Mouse (Mus musculus) liver, postnatal 0 days (tissue): Measurements from ENCODE around the gene Shld1. TPM values are rescaled to one million over a fixed set of nuclear protein-coding genes. Genes with fewer than 3 reads are reported as not detected.

Experiments
- ATAC-seq: fragments of 200-750 bp; cut with Nextera tagmentation; 2 replicates; pipeline ENCODE4 v1.8.0; 2017; ENCODE audit warnings: mild to moderate bottlenecking, moderate library complexity
- DNase-seq: peaks from one replicate; pipeline ENCODE4 v3.0.0-alpha.2; 2016
- H3K27ac ChIP-seq: fragments of 300-500 bp; sonication (generic); 2 replicates; pipeline ENCODE4 v1.5.1; 2014; ENCODE audit warnings: antibody characterized with exemption, moderate library complexity, mild to moderate bottlenecking, low read depth
- H3K27me3 ChIP-seq: fragments of 300-500 bp; sonication (generic); 2 replicates; pipeline ENCODE4 v1.6.1; 2014; ENCODE audit warnings: low read length, control low read depth, mixed read lengths; ENCODE audit not compliant: insufficient read depth
- H3K36me3 ChIP-seq: fragments of 300-500 bp; sonication (generic); replicated peaks from 2 replicates; pipeline ENCODE4 v1.6.1; 2014; ENCODE audit warnings: mild to moderate bottlenecking, control low read depth, low read length, moderate library complexity, mixed read lengths; ENCODE audit not compliant: insufficient read depth
- H3K4me1 ChIP-seq: fragments of 300-500 bp; sonication (generic); 2 replicates; pipeline ENCODE4 v1.6.1; 2014; ENCODE audit warnings: antibody characterized with exemption, mild to moderate bottlenecking, control low read depth; ENCODE audit not compliant: insufficient read depth
- H3K4me2 ChIP-seq: fragments of 300-500 bp; sonication (generic); 2 replicates; pipeline ENCODE4 v1.6.1; 2014; ENCODE audit warnings: low read depth, mild to moderate bottlenecking, low read length, moderate library complexity, mixed read lengths
- H3K4me3 ChIP-seq: fragments of 300-500 bp; sonication (generic); 2 replicates; pipeline ENCODE4 v1.5.1; 2014; ENCODE audit warnings: low read depth, low read length
- H3K9ac ChIP-seq: fragments of 300-500 bp; sonication (generic); replicated peaks from 2 replicates; pipeline ENCODE4 v1.6.1; 2014; ENCODE audit warnings: mild to moderate bottlenecking, moderate library complexity
- H3K9me3 ChIP-seq: fragments of 300-500 bp; sonication (generic); 2 replicates; pipeline ENCODE4 v1.6.1; 2016; ENCODE audit warnings: mild to moderate bottlenecking, control low read depth, low read length, mixed read lengths
- CTCF ChIP-seq: sonication (generic); IDR thresholded peaks from 2 replicates; pipeline ENCODE4 v1.5.1; 2016; ENCODE audit warnings: antibody characterized with exemption, low read depth
- EP300 ChIP-seq: IDR thresholded peaks from 2 replicates; pipeline ENCODE4 v1.6.1; 2016; ENCODE audit warnings: antibody characterized with exemption, low read depth, mild to moderate bottlenecking
- WGBS: fragments of 180-500 bp; shearing (Covaris S2); extraction: QIAGEN DNeasy Blood & Tissue Kit; methylation state at CpG from one replicate; pipeline ENCODE4 v1.1.7; 2014; ENCODE audit not compliant: insufficient replicate concordance; 5-methylcytosine and 5-hydroxymethylcytosine counted together
- polyA plus RNA-seq: library from polyadenylated mRNA; unstranded; fragments of >200 nt; fragmentation: Nextera tagmentation; extraction: Ambion mirVana; gene quantifications from 2 replicates; pipeline ENCODE4 v1.2.1, GENCODE M21; 2015

Shld1 gene
- 9.5 and 11.1 TPM in 2 replicates for polyA plus RNA-seq

DNA sequence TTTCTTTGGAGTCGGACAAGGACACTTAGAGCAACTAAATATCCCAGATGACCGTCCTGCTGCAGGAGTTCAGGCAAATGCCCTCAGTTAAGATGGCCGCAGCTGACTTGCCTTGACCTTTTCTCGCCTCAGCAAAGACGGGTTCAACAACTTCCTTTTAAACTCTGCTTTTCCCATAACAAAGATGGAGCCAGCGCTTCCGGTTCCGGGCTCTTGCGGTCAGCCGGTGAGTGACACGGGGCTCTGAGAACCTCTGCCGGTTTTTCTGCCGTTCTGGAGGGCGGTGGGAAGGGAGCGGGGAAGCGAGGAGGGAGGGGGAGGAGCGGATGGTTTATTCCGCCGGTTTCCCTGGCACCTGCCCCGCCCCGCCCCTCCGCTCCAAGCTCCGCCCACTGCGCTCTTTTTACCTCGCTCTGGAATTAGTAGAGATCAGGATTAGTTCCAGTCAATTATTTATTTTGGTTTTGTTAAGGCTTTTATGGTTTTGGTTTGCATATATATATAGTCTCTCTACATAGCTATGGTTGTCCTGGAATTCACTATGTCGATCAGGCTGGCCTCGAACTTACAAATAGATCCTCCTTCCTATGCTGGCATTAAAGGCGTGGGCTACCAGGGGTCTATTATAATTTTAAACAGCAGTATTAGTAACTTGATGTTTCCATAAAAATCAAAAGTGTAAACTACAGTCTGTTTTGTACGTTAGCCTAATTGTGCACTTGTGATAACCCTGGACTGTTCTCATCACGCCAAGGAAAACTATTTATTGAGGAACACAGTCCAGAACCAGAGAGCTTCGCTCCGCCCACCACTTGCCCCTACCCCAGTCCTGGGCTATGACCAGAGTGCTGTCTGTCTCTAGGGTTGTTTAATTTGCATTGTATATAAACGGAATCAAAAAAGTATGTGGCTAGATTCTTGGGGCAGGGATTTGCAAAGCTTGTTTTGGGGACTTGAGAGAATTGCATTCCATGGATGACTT is at the start of gene Shld1:
Gene Shld1 (plus strand): TSS at position 176 of the 982 bp plus-strand sequence.
- Histone ChIP-seq H3K36me3 (no peaks in the 10 kb centered on the region), H3K4me1 (peaks cover 38% of the 10 kb centered on the region), H3K4me3 (peak within 1 kb of the TSS; percentile 59), H3K27ac (peak within 1 kb of the TSS; percentile 86), H3K9me3 (no peaks in the 10 kb centered on the region), H3K4me2 (peak within 1 kb of the TSS; percentile 72), H3K27me3 (no peaks in the 10 kb centered on the region), H3K9ac (peak within 1 kb of the TSS; percentile 53)
- peak; percentile 91 for DNase-seq
- ATAC-seq: peak; percentile 84
- TF ChIP-seq EP300 (0 out of 2 replicates have a peak, but pooled peaks have one; percentile 57), CTCF (0 out of 2 replicates have a peak, but pooled peaks have one; percentile 11)
- 14% methylated on average over 32 of the region's 33 CpGs for WGBS

GRCm38 (mm10) chr2:132638306-132638705 is 48.4 kb upstream of the Shld1 start:
- Histone ChIP-seq H3K9me3 (no peaks in the 10 kb centered on the region), H3K4me3 (no peak overlapping the region), H3K4me2 (no peak overlapping the region), H3K9ac (no peak overlapping the region), H3K36me3 (no peaks in the 10 kb centered on the region), H3K27me3 (no peaks in the 10 kb centered on the region), H3K4me1 (peaks cover 7% of the 10 kb centered on the region; the same call in 1 of the 2 replicates), H3K27ac (no peak overlapping the region)
- TF ChIP-seq EP300 (no peak), CTCF (no peak)
- ATAC-seq (no peak), DNase-seq (no peak)
- 79% methylated on average over 6 of the region's 6 CpGs for WGBS

DNA sequence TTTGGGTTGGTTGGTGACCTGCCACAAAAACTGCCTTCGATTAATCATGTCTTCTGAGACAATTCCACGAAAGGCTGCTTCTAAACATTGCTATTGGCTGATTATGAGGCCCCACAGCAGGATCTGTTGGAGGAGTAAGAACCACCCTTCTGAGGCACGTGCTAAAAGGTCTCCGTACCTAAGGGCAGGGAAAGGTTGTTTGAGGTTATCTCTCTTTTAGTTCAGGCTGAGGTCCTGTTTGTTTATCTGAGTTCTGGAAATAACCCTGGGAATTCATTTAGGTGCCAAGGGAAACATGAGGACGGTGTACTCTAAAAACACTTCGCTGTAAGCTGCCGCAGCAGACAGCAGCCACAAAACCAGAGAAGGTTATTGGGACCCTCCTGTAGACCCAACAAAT is 47.4 kb upstream of the Shld1 start:
- Histone ChIP-seq H3K4me2 (no peak overlapping the region), H3K27ac (no peak overlapping the region), H3K4me1 (peaks cover 8% of the 10 kb centered on the region; the same call in 1 of the 2 replicates), H3K4me3 (no peak overlapping the region), H3K9me3 (no peaks in the 10 kb centered on the region), H3K36me3 (no peaks in the 10 kb centered on the region), H3K9ac (no peak overlapping the region), H3K27me3 (no peaks in the 10 kb centered on the region)
- DNase-seq (no peak), ATAC-seq (peak; percentile 73)
- WGBS: 63% methylated on average over 7 of the region's 7 CpGs
- TF ChIP-seq CTCF (no peak), EP300 (no peak)

DNA sequence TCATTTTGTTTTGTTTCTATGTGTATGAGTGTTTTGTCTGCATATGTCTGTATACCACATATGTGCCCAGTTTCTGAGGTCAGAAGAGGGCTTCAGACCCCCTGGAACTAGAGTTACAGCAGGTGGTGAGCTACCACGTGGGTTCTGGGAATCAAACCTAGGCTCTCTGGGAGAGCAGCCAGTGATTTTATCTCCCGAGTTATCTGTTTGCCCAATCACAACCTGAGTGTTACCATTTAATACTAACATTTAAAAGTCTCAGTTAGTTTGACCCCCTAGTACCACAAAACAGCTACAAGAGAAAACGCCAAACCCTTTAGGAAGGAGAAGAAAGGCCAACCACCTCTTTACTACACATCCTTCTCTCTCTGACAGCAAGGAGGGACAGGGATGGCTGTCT is 45.5 kb upstream of the Shld1 start:
- DNase-seq (no peak), ATAC-seq (no peak)
- Histone ChIP-seq H3K4me1 (peaks cover 8% of the 10 kb centered on the region; the same call in 1 of the 2 replicates), H3K36me3 (no peaks in the 10 kb centered on the region), H3K4me2 (no peak overlapping the region), H3K9ac (no peak overlapping the region), H3K27me3 (no peaks in the 10 kb centered on the region), H3K4me3 (no peak overlapping the region), H3K9me3 (no peaks in the 10 kb centered on the region), H3K27ac (no peak overlapping the region)
- 49% methylated on average over 3 of the region's 3 CpGs for WGBS
- TF ChIP-seq CTCF (no peak), EP300 (no peak)

- H3K4me1 ChIP-seq: peaks cover 8% of the 10 kb centered on the region; the same call in 1 of the 2 replicates
- peak overlapping the region; percentile 39 for H3K4me2 ChIP-seq
- no peak overlapping the region for H3K4me3 ChIP-seq
- no peaks in the 10 kb centered on the region for H3K36me3 ChIP-seq
- H3K27me3 ChIP-seq: no peaks in the 10 kb centered on the region
- no peaks in the 10 kb centered on the region for H3K9me3 ChIP-seq
- ATAC-seq: no peak
- no peak for TF ChIP-seq CTCF
- TF ChIP-seq EP300: no peak
- no peak overlapping the region for H3K27ac ChIP-seq
- DNase-seq: no peak
- WGBS: 36% methylated on average over 4 of the region's 4 CpGs
- H3K9ac ChIP-seq: no peak overlapping the region
Measured at GRCm38 (mm10) chr2:132643161-132643560, 43.6 kb upstream of the Shld1 start.

DNA sequence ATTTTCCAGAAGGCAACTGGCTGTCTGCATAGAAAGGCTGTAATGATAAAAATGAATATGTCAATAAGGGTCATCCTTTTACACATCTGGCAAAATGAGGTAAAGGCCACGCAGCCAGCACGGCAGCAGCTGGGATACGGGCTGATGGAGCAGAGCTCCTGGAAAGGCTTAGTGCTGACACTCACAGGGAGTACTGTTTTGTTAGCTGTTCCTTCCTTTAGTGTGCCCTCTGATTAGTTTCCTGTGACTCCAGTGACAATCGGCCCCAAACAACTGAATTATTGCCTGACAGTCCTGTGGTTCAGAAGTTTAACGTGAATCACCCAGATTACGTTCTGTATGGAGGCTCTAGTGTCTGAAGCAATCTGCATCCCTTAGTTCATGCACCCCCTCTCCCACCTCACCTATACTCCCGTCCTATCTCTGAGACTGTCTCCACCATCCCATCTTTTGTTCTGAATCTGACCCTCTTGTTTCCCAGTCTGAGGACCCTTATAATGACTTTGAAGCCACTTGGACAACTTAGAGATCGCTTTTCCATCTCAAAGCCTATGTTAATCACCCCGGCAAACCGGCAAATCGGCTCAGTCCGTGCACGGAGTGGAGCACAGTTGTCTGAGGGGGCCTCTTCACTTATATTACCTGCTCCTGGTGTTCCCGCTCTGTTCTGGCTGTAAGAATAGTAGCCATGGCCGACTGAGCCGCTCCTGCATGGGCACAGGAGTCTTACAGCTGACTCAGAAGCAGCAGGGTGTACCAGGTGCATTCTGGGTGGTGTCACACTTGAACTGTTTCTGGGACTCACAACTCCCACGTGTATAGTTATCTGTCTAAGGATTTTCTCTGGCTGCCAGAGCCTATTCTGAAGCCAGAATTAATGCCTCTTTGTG is 39.6 kb upstream of the Shld1 start:
- Histone ChIP-seq H3K36me3 (no peaks in the 10 kb centered on the region), H3K9me3 (no peaks in the 10 kb centered on the region), H3K27ac (no peak overlapping the region), H3K4me1 (peaks cover 6% of the 10 kb centered on the region; the same call in 1 of the 2 replicates), H3K27me3 (no peaks in the 10 kb centered on the region), H3K9ac (no peak overlapping the region), H3K4me3 (no peak overlapping the region), H3K4me2 (no peak overlapping the region)
- ATAC-seq: no peak
- TF ChIP-seq CTCF: no peak
- no peak for TF ChIP-seq EP300
- no peak for DNase-seq
- WGBS: 61% methylated on average over 17 of the region's 17 CpGs
